Mouse (Mus musculus) liver, adult (tissue): ENCODE results near the gene Setd5.

Experiments
- GATA4 ChIP-seq: IDR thresholded peaks from 2 replicates; pipeline ENCODE4 v1.6.1; 2014; ENCODE audit warnings: mild to moderate bottlenecking, low read length; ENCODE audit not compliant: insufficient replicate concordance

Gene Setd5

GRCm38 (mm10) chr6:113076686-113077516 is at the start of gene Setd5:
Gene Setd5, plus strand, starts transcription at chr6:113077365.
- TF ChIP-seq GATA4: no peak

GRCm38 (mm10) chr6:113027446-113027845 is 49.7 kb upstream of the Setd5 start:
- no peak for TF ChIP-seq GATA4

GRCm38 (mm10) chr6:113029006-113029405 is 48.2 kb upstream of the Setd5 start:
- no peak for TF ChIP-seq GATA4

- no peak for TF ChIP-seq GATA4
Measured at GRCm38 (mm10) chr6:113030553-113030952, 46.6 kb upstream of the Setd5 start.

- TF ChIP-seq GATA4: no peak
Measured at GRCm38 (mm10) chr6:113030970-113031660, 46.0 kb upstream of the Setd5 start.

- TF ChIP-seq GATA4: no peak
Measured at GRCm38 (mm10) chr6:113032121-113032520, 45.0 kb upstream of the Setd5 start.

GRCm38 (mm10) chr6:113033185-113033584 is 44.0 kb upstream of the Setd5 start:
- no peak for TF ChIP-seq GATA4

- no peak for TF ChIP-seq GATA4
Measured at GRCm38 (mm10) chr6:113034466-113034865, 42.7 kb upstream of the Setd5 start.

GRCm38 (mm10) chr6:113036463-113037175 is 40.5 kb upstream of the Setd5 start:
- no peak for TF ChIP-seq GATA4

- no peak for TF ChIP-seq GATA4
Measured at GRCm38 (mm10) chr6:113037946-113038734, 39.0 kb upstream of the Setd5 start.

- TF ChIP-seq GATA4: no peak
Measured at GRCm38 (mm10) chr6:113038735-113039058, 38.5 kb upstream of the Setd5 start.

GRCm38 (mm10) chr6:113040319-113040718 is 36.8 kb upstream of the Setd5 start:
- TF ChIP-seq GATA4: no peak

- no peak for TF ChIP-seq GATA4
Measured at GRCm38 (mm10) chr6:113041215-113041990, 35.8 kb upstream of the Setd5 start.

GRCm38 (mm10) chr6:113045575-113045974 is 31.6 kb upstream of the Setd5 start:
- no peak for TF ChIP-seq GATA4
